Mouse (Mus musculus) neural tube, embryonic 11.5 days (tissue): ENCODE measurements at regions not wholly inside any gene's neighbourhood (a gene's known extent, or its start where the extent isn't known, plus 50 kb on each side); places are given as distances from the start of the nearest gene placed in this dataset.

Experiments used
- ATAC-seq: fragments of 200-750 bp; cut with Nextera tagmentation; 2 replicates; pipeline ENCODE4 v1.8.0; 2017; ENCODE audit warnings: moderate number of reproducible peaks, mild to moderate bottlenecking, moderate TSS enrichment, moderate library complexity; ENCODE audit not compliant: insufficient read depth, low FRiP score, low TSS enrichment
- DNase-seq: peaks from one replicate; pipeline ENCODE4 v3.0.0-alpha.2; 2015; ENCODE audit warnings: low spot score
- H3K27ac ChIP-seq: fragments of 300-500 bp; sonication (generic); 2 replicates; pipeline ENCODE4 v1.5.1; 2014; ENCODE audit warnings: low read depth, mild to moderate bottlenecking, low read length
- H3K27me3 ChIP-seq: fragments of 300-500 bp; sonication (generic); 2 replicates; pipeline ENCODE4 v1.6.1; 2014; ENCODE audit warnings: mild to moderate bottlenecking, low read length, mixed read lengths; ENCODE audit not compliant: control insufficient read depth, insufficient read depth
- H3K36me3 ChIP-seq: fragments of 300-500 bp; sonication (generic); 2 replicates; pipeline ENCODE4 v1.6.1; 2014; ENCODE audit warnings: mild to moderate bottlenecking, low read length, moderate library complexity, mixed read lengths; ENCODE audit not compliant: control insufficient read depth, insufficient read depth
- H3K4me1 ChIP-seq: fragments of 300-500 bp; sonication (generic); 2 replicates; pipeline ENCODE4 v1.6.1; 2014; ENCODE audit warnings: low read length, mixed read lengths; ENCODE audit not compliant: control insufficient read depth, insufficient read depth
- H3K4me2 ChIP-seq: fragments of 300-500 bp; sonication (generic); 2 replicates; pipeline ENCODE4 v1.6.1; 2014; ENCODE audit warnings: low read depth, mild to moderate bottlenecking, moderate library complexity
- H3K4me3 ChIP-seq: fragments of 300-500 bp; sonication (generic); 2 replicates; pipeline ENCODE4 v1.5.1; 2014; ENCODE audit warnings: low read depth, low read length
- H3K9ac ChIP-seq: fragments of 300-500 bp; sonication (generic); 2 replicates; pipeline ENCODE4 v1.6.1; 2014; ENCODE audit warnings: mild to moderate bottlenecking, low read length
- H3K9me3 ChIP-seq: fragments of 300-500 bp; sonication (generic); 2 replicates; pipeline ENCODE4 v1.6.1; 2016; ENCODE audit warnings: low read length; ENCODE audit not compliant: control insufficient read depth
- WGBS: fragments of 180-500 bp; shearing (Covaris S2); extraction: QIAGEN DNeasy Blood & Tissue Kit; methylation state at CpG from one replicate; pipeline ENCODE4 v1.1.7; 2014; 5-methylcytosine and 5-hydroxymethylcytosine counted together

GRCm38 (mm10) chr16:9336063-9336462 is 506.2 kb downstream of the 1810013L24Rik start:
- 84% methylated on average over 6 of the region's 6 CpGs for WGBS
- Histone ChIP-seq H3K4me2 (no peak overlapping the region), H3K36me3 (no peaks in the 10 kb centered on the region), H3K27ac (no peak overlapping the region), H3K9me3 (no peaks in the 10 kb centered on the region), H3K4me1 (no peaks in the 10 kb centered on the region), H3K9ac (no peak overlapping the region), H3K27me3 (no peaks in the 10 kb centered on the region), H3K4me3 (no peak overlapping the region)
- DNase-seq: no peak
- no peak for ATAC-seq

- H3K9me3 ChIP-seq: no peaks in the 10 kb centered on the region
- no peaks in the 10 kb centered on the region for H3K27me3 ChIP-seq
- WGBS: 76% methylated on average over 3 of the region's 3 CpGs
- H3K4me2 ChIP-seq: no peak overlapping the region
- H3K36me3 ChIP-seq: no peaks in the 10 kb centered on the region
- DNase-seq (no peak), ATAC-seq (no peak)
- H3K4me1 ChIP-seq: no peaks in the 10 kb centered on the region
- no peak overlapping the region for H3K27ac ChIP-seq
- no peak overlapping the region for H3K9ac ChIP-seq
- no peak overlapping the region for H3K4me3 ChIP-seq
Observed at GRCm38 (mm10) chr16:9339456-9339855, 509.6 kb downstream of the 1810013L24Rik start.

GRCm38 (mm10) chr16:9341245-9341644 is 511.3 kb downstream of the 1810013L24Rik start:
- 91% methylated on average over 4 of the region's 4 CpGs for WGBS
- H3K27me3 ChIP-seq: no peaks in the 10 kb centered on the region
- no peak overlapping the region for H3K27ac ChIP-seq
- no peaks in the 10 kb centered on the region for H3K4me1 ChIP-seq
- H3K4me2 ChIP-seq: no peak overlapping the region
- ATAC-seq: no peak
- no peak overlapping the region for H3K9ac ChIP-seq
- no peak overlapping the region for H3K4me3 ChIP-seq
- H3K36me3 ChIP-seq: no peaks in the 10 kb centered on the region
- DNase-seq: no peak
- no peaks in the 10 kb centered on the region for H3K9me3 ChIP-seq

GRCm38 (mm10) chr16:9353811-9354210 is 523.9 kb downstream of the 1810013L24Rik start:
- DNase-seq (no peak), ATAC-seq (no peak)
- H3K36me3 ChIP-seq: no peaks in the 10 kb centered on the region
- H3K27me3 ChIP-seq: no peaks in the 10 kb centered on the region
- H3K4me2 ChIP-seq: no peak overlapping the region
- no peak overlapping the region for H3K9ac ChIP-seq
- no peak overlapping the region for H3K27ac ChIP-seq
- WGBS: 88% methylated on average over 4 of the region's 4 CpGs
- H3K4me1 ChIP-seq: no peaks in the 10 kb centered on the region
- no peak overlapping the region for H3K4me3 ChIP-seq
- H3K9me3 ChIP-seq: no peaks in the 10 kb centered on the region

GRCm38 (mm10) chr16:9354331-9355030 is 524.6 kb downstream of the 1810013L24Rik start:
- H3K4me1 ChIP-seq: no peaks in the 10 kb centered on the region
- no peak for DNase-seq

GRCm38 (mm10) chr16:9358651-9359050 is 528.8 kb downstream of the 1810013L24Rik start:
- no peak overlapping the region for H3K4me2 ChIP-seq
- H3K4me3 ChIP-seq: no peak overlapping the region
- no peak for DNase-seq
- 69% methylated on average over 4 of the region's 4 CpGs for WGBS
- no peaks in the 10 kb centered on the region for H3K27me3 ChIP-seq
- no peaks in the 10 kb centered on the region for H3K9me3 ChIP-seq
- H3K36me3 ChIP-seq: no peaks in the 10 kb centered on the region
- H3K9ac ChIP-seq: no peak overlapping the region
- no peaks in the 10 kb centered on the region for H3K4me1 ChIP-seq
- no peak for ATAC-seq
- H3K27ac ChIP-seq: no peak overlapping the region

More at GRCm38 (mm10) chr16:9354331-9355030, 524.6 kb downstream of the 1810013L24Rik start:
- Histone ChIP-seq H3K4me2 (no peak overlapping the region), H3K27me3 (no peaks in the 10 kb centered on the region), H3K27ac (no peak overlapping the region), H3K36me3 (no peaks in the 10 kb centered on the region), H3K9me3 (no peaks in the 10 kb centered on the region), H3K4me3 (no peak overlapping the region), H3K9ac (no peak overlapping the region)
- no peak for ATAC-seq
- 80% methylated on average over 8 of the region's 8 CpGs for WGBS

- Histone ChIP-seq H3K4me2 (no peak overlapping the region), H3K9me3 (no peaks in the 10 kb centered on the region), H3K4me3 (no peak overlapping the region), H3K4me1 (no peaks in the 10 kb centered on the region), H3K27me3 (no peaks in the 10 kb centered on the region), H3K36me3 (no peaks in the 10 kb centered on the region), H3K27ac (no peak overlapping the region), H3K9ac (no peak overlapping the region)
- DNase-seq (no peak), ATAC-seq (no peak)
- WGBS: 89% methylated on average over 3 of the region's 3 CpGs
Observed at GRCm38 (mm10) chr16:9359399-9360135, 529.7 kb downstream of the 1810013L24Rik start.

- DNase-seq (no peak), ATAC-seq (no peak)
- no peak overlapping the region for H3K27ac ChIP-seq
- no peak overlapping the region for H3K4me2 ChIP-seq
- no peak overlapping the region for H3K9ac ChIP-seq
- no peak overlapping the region for H3K4me3 ChIP-seq
- H3K27me3 ChIP-seq: no peaks in the 10 kb centered on the region
- H3K36me3 ChIP-seq: no peaks in the 10 kb centered on the region
- H3K4me1 ChIP-seq: no peaks in the 10 kb centered on the region
- WGBS: 77% methylated on average over 3 of the region's 3 CpGs
- H3K9me3 ChIP-seq: no peaks in the 10 kb centered on the region
Observed at GRCm38 (mm10) chr16:9360741-9361255, 530.9 kb downstream of the 1810013L24Rik start.

- Histone ChIP-seq H3K4me2 (no peak overlapping the region), H3K36me3 (no peaks in the 10 kb centered on the region), H3K27ac (no peak overlapping the region), H3K4me3 (no peak overlapping the region), H3K27me3 (no peaks in the 10 kb centered on the region), H3K9ac (no peak overlapping the region; the same call in 1 of the 2 replicates), H3K9me3 (no peaks in the 10 kb centered on the region), H3K4me1 (no peaks in the 10 kb centered on the region)
- ATAC-seq: no peak
- WGBS: 44% methylated on average over 11 of the region's 11 CpGs
- no peak for DNase-seq
Observed at GRCm38 (mm10) chr16:9362116-9362515, 532.2 kb downstream of the 1810013L24Rik start.
